Mouse (Mus musculus): ENCODE results near the gene A930017K11Rik.

DNA sequence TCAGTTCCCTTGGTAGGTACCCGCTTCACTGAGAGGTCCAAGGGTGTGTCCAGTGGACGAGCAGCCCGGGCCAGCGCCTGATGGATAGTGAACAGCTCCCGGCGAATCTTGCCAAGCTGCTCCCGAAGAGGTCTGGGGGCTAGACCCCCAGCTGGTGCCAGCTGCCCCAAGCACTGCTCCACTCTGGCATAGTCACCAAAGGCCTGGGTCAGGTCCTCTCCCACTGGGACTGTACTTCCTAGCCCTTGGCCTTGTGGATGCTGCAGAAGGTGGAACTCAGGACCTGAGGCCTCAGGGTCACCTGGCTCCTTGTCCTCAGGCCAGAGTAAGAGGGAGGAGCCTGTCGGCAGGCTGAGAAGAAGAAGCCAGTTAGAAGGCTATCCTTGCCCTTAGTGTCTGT, 5.5 kb downstream of the A930017K11Rik start:
- TF ChIP-seq CTCF (conservative IDR thresholded peaks at IDR 0.05; ENCODE audit: insufficient read depth, insufficient read length, low read depth, low read length), result no peak
- no peak for TF ChIP-seq POLR2A (IDR thresholded peaks at IDR 0.05; ENCODE audit: low read depth, low read length)

Measured in kidney, adult 2 months (tissue).